Mouse (Mus musculus): Measurements from ENCODE around the gene C1s2.

DNA sequence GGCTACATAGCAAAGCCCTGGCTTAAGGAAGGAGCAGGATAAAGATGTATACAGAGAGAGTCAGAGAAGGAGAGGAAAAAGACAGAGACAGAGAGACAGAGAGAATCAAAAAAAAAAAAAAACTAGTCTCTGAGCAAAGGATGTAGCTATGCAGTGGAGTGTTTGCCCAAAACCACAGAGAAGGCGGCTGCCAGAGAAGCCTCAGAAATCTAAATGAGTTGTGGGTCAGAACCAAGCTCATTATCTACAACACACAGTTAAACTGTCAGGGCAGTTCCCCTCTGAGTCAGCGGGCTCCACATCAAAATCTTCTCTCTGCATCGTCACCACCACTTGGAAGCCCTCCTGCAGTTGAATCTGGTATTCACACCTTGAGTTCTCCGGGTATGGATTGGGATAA, 5.1 kb downstream of the C1s2 start:
- TF ChIP-seq POLR2A (IDR thresholded peaks at IDR 0.05; ENCODE audit: borderline replicate concordance, control insufficient read depth, low read depth, low read length) (no peak), CTCF (IDR thresholded peaks at IDR 0.05; ENCODE audit: control insufficient read depth, insufficient read depth, low read length) (no peak)

All from bone marrow, adult 2 months (tissue).